Mouse (Mus musculus): ENCODE results near the gene Atn1.
A peak's percentile ranks its signal among the peaks of the same experiment; 100 is the strongest.

The Atn1 gene

DNA sequence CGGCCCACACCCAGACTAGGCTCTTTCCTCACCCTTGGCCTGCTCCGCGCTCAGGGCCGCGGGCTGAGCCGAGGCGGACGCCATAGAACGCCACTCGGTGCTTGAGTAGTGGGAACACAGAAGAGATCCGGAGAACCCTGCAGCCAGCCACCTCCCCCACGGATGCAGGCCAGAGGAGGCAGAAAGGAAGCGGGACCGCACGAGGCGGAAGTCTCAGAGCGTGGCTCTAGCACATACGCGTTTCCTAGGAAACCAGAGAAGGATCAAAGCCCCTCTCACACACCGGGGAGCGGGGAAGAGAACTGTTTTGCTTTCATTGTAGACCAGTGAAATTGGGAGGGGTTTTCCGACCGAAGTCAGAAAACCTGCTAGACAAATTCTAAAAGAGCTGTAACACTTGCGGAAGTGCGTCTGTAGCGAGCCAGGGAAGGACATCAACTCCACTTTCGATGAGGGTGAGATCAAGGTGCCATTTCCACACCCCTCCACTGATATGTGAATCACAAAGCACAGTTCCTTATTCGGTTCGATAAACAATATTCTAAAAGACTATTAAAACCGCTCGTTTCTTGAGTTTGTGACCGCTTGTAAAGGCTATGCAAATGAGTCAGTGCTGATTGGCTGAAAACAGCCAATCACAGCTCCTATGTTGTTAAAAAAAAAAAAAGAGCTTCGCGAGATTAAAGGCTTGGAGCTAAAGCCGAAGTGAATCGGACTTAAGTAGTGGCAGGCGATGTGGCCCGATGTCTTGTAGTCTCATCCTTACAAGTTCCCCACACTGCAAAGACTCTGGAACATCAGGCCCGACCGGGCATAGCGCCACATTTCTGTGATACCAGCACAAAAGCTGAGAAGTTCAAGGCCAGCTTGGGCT lies 15.2 kb downstream of the Atn1 start, which contains the start of gene Grcc10:
Grcc10 (minus strand) TSS at position 487 of the 874 bp plus-strand sequence.
- DNase-seq (ENCODE audit: low read depth, low spot score) = peak; percentile 96

DNA sequence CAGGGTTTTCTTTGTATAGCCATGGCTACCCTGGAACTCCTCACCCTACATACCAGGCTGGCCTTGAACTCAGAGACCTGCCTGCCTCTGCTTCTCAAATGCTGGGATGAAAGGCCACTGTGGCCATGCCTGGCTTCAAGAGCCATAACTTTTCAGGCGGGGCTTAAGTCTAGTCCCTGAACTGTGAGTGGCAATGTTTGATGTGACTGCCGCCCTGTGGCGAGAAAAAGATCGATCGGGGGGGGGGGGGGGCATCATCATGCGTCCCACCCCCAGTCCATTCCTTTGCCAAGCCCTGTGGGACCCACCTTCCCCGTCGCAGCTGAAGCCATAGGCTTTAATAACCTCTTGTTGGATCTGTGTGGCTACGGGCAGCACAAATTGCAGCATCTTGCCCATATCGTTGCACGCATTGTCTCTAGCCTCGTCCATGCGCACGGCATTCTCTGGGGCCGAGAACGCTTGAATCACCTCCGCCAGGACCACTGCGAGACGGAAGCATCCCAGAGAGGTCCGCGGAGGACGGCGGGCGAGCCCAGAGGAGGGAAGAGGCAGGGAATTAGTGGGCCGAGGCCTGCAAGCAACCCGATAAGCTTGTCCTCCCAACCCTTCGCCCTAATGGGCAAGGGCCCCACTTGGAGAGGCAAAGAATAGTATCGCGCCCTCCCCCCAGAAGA lies 16.0 kb downstream of the Atn1 start:
- DNase-seq (ENCODE audit: low read depth, low spot score) = peak; percentile 61

DNA sequence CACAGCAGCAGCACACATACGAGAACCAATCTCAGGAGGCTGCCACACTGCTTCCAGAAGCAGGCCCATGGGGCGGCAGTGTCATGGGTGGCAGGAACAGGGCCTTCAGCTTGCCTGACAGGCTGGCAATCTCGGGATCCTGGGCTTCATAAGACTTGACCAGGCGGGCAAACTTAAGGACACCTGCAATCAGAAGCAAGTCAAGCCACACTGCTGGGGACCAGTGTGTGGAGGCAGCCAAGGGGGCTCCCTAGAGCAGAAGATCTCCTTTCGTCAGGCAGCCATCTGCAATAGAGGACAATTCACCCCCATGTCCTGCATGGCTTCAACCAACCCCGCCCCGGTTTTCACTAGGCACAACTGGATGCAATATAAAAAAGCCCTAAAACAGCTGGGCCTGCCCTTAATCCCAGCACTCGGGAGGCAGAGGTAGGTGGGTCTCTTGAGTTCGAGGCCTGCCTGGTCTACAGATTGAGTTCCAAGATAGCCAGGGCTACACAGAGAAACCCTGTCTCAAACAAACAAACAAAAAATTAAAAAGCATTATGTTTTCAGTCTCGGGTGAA lies 17.0 kb downstream of the Atn1 start:
- no peak for DNase-seq (ENCODE audit: low read depth, low spot score)

DNA sequence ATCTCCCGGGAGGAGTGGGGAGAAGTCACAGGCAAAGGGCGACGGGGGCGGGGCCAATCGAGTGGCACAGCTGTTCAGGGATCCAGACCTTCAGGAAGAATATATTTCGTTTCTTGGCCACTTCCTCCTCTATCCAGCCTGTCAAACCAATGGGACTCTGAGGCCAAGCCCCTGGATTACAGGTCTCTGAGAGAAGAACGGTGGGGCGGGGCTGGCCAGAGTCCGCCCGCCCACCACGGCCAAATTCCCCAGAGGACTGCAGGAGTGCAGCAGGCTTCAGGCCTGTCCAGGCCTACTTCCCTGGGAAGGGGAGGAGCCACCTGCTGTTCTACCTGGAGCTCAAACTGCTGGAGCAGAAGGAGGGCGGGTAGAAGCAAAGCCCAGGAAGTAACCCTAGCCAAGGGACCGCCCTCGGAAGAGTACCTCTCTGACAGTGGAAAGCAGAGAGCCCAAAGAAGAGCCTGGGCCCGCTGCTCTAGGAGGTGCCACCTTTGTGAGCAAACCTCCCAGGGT lies 17.8 kb downstream of the Atn1 start, which contains the start of gene Ptpn6:
Ptpn6 (minus strand) TSS at position 204 of the 513 bp plus-strand sequence.
- DNase-seq (ENCODE audit: low read depth, low spot score) = peak; percentile 42

DNA sequence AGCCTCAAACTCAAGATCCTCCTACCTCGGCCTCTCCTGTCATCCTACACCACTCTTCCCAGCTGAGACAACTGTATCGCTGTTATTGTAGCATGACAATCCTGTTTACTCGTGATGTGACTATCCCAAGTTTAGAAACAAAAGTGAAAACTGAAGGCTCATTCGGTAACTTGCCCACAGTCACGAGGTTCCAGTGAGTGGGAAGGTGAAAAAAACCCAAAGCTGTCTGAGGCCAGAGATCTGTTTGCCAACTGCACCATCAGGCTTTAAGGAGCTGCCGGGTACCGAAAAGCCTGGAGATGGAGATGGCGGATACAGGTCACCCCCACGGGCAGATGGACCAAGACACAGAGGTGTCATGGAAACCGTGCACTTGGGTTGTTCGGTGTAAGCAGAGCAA lies 19.3 kb downstream of the Atn1 start:
- DNase-seq (ENCODE audit: low read depth, low spot score) = no peak

DNA sequence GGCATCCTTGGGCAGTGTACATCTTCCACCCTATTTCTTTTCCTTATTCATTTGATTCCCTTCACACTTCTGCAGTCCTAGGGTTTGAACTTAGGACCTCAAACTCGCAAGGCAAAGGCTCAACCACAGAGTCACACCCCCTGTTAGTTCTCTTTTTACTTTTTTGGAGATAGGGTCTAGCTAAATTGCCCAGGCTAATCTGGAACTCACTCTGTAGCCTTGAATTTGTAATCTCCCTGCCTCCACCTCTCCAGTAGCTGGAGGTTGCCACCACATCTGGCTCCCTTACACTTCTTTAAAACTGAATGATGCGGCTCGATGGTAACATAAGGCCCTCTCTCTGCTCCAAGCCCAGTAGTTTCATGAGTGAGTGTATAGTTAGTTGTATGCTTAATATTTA lies 21.9 kb downstream of the Atn1 start:
- no peak for DNase-seq (ENCODE audit: low read depth, low spot score)

DNA sequence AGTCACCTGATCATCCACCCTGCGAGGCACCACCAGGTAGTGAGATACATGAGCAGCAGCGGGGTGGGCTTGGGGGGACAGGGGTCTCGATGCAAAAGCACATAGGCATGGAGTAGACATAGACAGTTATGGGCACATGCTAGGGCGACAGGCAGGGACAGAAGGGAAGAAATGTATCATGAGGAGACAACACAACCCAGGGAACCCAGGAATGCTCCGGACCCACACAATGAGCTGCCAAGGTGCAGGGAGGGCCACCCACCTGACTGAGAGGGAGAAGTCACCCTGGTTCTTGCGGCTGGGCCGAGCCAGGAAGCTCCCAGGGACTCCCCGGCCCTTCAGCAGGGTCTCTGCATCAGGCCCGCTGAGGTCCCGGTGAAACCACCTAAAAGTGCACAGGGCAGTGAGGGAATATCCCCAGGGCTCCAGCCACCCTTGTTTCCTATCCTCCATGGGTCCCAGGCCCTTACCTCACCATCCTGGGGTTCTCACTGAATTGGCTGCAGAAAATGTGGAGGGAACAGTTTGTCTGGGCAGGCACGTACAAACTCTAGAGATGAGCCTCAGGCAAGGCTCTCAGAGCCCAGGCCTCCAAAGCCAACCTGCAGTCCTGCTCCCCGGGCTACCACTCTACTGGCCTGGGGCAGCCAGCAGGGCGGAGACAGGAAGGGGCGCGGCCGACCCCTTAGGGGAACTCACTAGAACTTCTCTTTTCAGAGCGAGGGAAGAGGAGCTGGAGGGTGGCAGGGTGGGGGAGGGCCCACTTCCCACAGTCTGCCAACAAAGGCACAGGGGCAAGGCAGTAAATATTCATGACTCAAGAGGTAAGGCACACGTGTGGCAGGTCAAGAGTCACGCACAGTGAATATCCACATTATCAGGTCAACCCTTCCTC lies 23.6 kb downstream of the Atn1 start:
- no peak for DNase-seq (ENCODE audit: low read depth, low spot score)

DNA sequence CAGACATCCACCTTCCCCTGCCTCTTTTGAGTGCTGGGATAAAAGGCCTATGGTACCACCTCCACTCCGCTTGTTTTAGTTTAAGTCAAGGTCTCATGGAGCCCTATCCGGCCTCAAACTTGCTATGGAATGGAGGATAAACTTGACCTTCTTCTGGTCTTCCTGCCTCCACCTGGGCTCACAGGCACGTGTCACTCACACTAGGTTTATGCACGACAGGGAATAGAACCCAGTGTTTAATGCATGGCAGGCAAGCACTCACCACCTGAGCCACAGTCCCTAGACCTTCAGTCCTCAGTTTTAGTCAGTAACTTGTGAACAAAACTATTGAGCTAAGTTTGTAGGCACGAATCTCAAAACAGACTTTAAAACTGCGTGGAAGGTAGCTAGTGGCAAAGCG lies 25.3 kb downstream of the Atn1 start:
- DNase-seq (ENCODE audit: low read depth, low spot score) = no peak

DNA sequence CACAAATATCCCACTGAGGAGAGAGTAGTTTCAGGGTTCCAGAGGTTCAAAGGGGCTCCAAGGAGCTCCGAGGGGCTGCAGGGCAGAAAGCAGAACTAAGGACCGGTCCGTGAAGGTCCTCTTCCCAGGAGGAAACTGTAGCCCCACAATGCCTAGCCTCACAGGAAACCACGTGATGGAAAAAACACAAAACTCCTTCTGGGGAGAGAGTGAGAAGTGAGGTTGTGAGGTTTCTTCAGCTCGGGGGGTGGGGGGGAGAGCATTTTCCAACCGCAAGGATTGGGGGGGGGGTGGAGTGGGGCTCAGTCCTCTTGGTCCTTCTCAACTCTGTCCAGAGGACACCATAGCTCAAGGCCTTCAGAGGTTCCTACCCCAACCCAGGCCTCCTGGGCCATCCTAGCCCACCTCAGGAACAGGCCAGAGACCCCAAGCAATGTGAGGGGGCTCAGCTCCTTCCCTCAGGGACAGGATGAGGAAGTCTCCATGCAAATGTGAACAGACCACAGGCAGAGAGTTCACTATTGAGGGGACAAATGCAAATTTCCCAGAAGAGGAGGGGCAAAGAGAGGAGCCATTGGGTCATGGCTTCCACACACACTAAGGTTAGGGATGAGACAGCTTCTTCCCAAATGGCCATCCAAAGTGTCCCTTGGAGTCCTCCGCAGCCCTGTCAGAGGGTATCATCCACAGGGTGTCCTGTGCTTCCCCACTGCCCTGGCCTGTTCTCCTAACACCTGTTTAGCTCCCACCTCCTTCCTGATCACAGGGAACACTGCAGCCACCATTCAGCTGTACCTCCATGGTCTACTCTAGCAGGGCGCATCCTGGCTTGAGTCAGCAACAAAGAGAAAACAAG lies 26.2 kb downstream of the Atn1 start:
- DNase-seq (ENCODE audit: low read depth, low spot score) = no peak

DNA sequence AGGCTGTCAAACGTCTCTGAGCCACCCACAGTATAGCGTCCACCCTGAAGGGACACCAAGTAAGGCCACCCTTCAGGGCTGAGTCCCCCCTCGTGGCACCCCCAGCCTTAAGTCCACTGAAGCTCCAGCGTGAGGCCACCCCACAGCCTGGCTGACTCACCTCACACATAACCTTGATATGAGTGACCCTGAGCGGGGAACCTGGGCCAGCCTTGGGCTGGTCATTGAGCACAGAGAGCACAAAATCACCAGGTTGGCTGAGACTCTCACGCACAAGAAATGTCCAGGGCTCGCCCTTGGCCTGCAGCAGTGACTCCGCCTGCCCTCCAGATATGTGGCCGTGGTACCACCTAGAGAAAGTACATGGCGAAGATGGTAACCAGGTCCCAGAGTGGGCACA lies 27.7 kb downstream of the Atn1 start:
- DNase-seq (ENCODE audit: low read depth, low spot score) = no peak

DNA sequence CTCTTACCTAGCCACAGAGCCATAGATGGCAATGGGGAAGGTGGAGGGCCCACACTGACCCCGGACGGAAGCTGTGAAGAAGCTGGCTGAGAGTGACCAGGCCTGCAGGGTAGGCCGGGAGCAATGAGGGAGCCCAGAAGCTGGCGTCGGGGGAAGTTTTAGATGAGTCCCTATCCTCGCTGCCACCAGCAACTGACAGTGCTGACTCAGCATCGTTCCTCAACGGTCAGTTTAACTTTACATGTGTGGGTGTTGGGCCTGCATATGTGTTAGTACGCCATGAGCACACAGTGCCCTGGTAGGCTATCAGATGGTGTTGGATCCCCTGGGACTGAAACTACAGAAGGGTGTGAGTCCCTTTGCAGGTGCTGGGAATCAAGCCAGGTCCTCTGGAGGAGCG lies 31.9 kb downstream of the Atn1 start:
- DNase-seq (ENCODE audit: low read depth, low spot score) = no peak

DNA sequence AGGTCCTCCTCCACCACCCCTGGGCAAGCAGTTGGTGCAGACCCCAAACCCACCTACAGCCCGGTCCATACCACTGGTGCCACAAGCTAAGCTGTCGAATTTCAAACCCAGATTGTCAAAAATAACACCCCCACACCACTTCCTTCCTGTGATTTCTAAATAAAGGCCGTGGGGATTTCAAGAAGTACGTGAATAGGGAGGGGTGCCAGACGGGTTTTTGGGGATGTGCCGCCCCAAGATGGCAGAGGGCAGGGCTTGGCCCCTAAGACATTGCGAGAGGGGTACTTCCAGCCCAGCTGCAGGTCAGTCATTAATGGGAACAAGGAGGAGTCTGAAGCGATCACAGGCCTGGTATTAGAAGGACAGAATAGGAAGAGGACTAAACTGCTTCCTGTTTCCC lies 32.8 kb downstream of the Atn1 start:
- DNase-seq (ENCODE audit: low read depth, low spot score) = no peak

DNA sequence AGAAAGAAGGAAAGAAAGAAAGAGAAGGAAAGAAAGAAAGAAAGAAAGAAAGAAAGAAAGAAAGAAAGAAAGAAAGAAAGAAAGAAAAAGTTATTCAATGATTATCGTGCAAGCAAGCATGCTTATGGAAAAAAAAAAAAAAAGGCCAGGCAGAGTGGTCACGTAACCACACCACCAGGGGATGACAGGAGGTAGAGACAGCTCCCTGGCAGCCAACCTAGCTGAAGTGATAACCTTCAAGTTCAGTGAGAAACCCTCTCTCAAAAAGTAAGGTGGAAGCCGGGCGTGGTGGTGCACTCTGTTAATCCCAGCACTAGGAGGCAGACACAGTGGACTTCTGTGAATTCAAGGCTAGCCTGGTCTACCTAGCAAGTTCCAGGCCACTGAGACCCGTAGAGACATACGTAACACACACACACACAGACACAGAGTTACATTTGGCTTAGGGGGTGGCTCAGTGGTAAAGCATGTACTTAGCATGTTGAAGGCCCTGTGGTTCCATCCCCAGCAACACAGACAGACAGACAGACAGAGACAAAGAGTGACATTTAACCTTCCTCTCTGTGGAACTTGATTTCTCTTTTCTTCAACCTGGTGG lies 33.3 kb downstream of the Atn1 start:
- DNase-seq (ENCODE audit: low read depth, low spot score) = no peak

DNA sequence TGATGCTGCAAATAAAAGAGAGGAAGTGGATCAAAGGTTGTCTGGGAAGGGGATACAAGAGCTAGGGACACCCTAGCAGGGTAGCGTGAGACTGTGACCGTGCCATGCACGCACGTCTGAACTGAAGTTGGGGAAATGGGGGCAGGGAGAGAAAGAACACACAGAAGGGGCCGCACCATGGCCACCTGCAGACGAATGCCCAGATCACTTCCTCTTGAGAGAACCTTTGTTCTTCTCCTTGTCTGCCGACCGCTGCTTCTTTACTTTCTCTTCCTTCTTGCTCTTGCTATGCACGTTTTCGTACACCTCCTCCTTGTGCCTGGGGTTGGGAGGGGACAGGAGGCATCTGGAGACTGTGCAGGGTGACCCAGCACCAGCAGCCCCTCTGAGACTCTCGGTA lies 35.4 kb downstream of the Atn1 start:
- DNase-seq (ENCODE audit: low read depth, low spot score) = no peak

DNA sequence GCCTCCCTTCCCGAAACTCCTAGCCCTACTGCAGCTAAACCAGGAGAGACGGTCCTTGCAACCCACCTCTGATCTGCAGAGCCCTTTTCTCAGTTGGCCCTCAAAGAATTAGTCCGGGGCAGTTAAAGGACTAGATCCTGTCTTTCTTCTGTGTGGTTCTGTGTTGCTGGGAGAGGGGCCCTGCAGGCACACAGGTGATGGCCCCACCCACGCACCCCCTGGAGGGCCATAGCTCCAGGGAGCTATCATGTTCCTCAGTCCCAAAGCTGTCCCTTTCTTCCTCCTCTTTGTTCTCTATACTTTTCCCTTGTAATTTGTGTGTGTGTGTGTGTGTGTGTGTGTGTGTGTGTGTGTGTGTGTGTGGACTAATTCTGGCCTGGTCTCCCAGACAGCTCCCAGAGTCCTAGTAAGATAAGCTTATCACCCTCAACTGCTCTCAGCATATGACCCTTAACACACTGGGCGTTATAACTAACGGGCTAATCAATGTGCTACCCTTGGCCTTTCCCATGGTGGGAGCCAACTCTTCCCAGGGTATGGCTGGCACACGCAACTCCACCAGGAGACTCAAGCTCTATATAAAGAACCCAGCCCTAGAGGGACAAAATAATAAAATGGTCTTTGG lies 36.9 kb downstream of the Atn1 start:
- no peak for DNase-seq (ENCODE audit: low read depth, low spot score)

DNA sequence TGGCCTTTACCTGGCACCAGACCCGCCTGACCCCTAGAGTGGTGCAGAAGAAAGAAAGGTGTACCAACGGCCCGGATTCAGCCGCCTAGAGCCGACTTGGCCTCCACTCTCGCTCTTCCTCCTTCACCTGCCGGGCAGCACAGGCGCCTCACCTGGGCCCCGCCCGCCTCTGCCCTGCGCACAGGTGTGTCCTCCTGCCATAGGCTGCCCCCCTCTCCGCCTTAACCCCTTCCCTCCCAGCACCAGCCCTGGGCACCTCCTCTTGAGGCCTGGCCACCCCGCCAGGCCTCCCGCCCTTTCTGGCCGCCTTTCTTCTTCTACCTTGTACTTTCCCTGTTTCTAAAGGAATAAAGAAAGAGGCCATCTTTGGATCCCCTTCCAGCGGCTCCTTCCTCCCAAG lies 37.6 kb downstream of the Atn1 start:
- DNase-seq (ENCODE audit: low read depth, low spot score) = no peak

DNA sequence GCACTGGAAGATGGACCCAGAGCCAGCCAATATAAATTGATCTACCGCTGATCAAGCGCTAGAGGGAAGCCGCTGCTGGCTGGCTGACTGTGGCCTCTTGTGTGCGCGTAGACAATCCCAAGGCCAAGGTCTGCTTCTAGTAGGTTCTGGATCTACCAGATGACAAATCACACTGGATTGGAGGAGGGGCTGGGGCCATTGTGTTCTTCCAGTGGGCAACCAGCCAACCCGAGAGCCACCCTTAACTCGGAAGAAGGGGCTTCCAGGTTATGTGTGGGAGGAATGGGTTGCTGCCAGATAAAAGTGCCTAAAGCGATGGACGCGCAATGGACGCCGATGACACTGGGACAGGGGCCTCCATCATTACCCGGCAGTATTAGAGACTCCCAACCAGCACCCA lies 38.4 kb downstream of the Atn1 start:
- DNase-seq (ENCODE audit: low read depth, low spot score) = no peak

DNA sequence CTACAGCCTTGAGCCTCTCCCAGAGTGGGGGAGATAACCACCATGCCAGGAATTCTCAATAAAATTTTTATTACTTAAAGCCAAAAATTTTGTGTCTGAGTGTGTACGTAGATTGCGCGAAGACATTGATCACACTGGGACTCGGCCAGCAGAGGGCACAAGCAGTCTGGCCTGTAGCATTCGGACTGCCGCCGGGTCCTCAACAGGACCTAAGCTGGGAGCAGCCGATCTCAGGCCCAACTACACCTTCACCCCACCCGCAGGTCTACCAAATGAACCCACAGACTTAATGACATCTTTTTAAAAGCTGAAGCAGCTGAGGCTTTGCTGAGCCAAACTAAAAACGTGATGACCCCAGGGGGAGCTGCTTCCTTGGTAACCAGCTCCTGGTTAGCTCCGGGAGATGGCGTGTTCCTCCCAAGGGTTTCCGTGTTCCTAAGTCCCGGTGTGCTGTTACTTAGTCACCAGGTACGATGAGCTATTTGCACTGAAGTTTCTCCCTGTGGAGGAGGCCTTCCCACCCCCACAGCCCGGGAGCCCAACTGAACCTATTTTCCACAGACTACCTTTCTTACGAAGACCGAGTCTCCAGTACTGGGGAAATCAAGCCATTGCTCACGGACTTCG lies 39.3 kb downstream of the Atn1 start:
- peak; percentile 33 for DNase-seq (ENCODE audit: low read depth, low spot score)

DNA sequence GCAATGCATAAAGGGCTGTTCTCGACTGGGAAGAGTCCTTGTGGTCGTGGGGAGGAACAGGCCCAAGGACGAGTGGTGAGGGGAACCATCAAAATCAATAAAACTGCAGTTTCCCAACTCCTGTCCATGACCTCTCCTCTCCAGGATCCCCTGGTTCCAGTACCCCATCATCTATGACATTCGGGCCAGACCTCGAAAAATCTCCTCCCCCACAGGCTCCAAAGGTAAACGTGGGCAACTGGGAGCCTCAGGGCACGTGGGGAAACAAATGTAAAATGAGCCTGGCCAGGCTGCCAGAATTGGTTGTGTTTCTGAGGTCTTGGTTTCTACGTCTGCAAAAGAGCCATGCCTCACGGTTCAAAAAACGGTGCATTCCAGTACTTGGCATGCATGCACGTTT lies 43.4 kb downstream of the Atn1 start:
- no peak for DNase-seq (ENCODE audit: low read depth, low spot score)

Measured in mesoderm, embryonic 11.5 days (tissue).